Comparison of ENCODE assay signal across 24 mouse cellular contexts in the genomic region with DNA sequence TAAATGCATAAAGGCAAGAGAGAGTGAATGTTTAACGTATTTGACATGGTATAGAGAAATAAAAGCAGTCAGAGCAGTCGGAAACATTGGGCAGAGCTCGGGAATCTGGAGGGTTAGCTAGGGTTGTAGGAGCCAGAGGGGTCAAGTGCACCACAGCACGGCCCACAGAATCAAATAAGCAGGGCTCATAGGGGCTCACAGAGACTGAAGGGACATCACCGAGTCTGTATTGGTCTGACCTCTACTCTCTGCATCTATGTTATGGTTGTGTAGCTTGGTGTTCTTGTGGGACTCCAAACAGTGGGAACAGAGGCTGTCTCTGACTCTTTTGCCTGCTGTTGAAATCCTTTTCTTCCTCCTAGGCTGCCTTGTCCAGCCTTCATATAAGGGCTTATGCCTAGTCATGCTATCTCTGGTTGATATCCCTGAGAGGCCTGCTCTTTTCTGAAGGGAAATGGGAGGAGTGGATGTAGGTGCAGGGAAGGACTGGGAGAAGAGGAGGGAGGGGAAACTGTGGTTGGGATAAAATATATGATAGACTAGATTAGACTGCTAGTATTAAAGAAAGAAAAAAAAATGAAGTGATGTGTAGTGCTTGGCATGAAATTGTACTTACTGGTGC. TPM values are rescaled to one million over a fixed set of nuclear protein-coding genes. Genes with fewer than 3 reads are reported as not detected.
DNase-seq lines count a peak whose midpoint lies in the region; ATAC-seq and TF ChIP-seq lines count a peak whose summit lies in the region.
"Had no signal": no experiment of that assay in that cellular context is flagged by ENCODE, and none has a peak within 500 bp of the region (broad histone marks: within the 10 kb centered on the region; RNA-seq: fewer than 3 reads in every experiment).

No protein-coding gene starts in this region.

- no peak for DNase-seq in liver, embryonic 11.5 days (ENCODE audit: low spot score)
- no peak for DNase-seq in liver
- DNase-seq in liver, embryonic 14.5 days (ENCODE audit: low read depth in 3 of 3, low spot score in 3 of 3): peak in 2 of 3 experiments; percentile 7 to 10
- DNase-seq in B cell, adult 2 months: no peak
- no peak for DNase-seq in spleen, postnatal 10 days (ENCODE audit: low spot score in 2 of 2)
- no peak for DNase-seq in lung, postnatal 25 days (ENCODE audit: low spot score)
- DNase-seq: adrenal gland, adult 8-10 months; cerebellum, adult 9-10 months; cerebellum, postnatal 25 days; gastrocnemius, postnatal 36 days; heart, adult 18-20 months; heart, postnatal 14 days had no signal

- TF ChIP-seq EP300 in liver, embryonic 14.5 days (IDR thresholded peaks at IDR 0.05; ENCODE audit: low read depth): no peak

- WGBS in liver, embryonic 11.5 days: 80% methylated on average over 5 of the region's 5 CpGs
- WGBS in liver, embryonic 14.5 days (ENCODE audit: insufficient replicate concordance): 79% methylated on average over 5 of the region's 5 CpGs

- no peaks in the 10 kb centered on the region; the same call in 1 of the 2 replicates for H3K36me3 ChIP-seq in liver, embryonic 11.5 days (ENCODE audit: control insufficient read depth, insufficient read depth, low read length)
- peaks cover 5% of the 10 kb centered on the region for H3K36me3 ChIP-seq in liver, embryonic 14.5 days (replicated peaks; ENCODE audit: control insufficient read depth, insufficient read depth, low read depth)
- H3K36me3 ChIP-seq: embryonic facial prominence, embryonic 10.5 days; forebrain, embryonic 15.5 days; heart, embryonic 10.5 days had no signal

- peak; percentile 64 for ATAC-seq in liver, embryonic 11.5 days (replicated peaks; ENCODE audit: low FRiP score)
- ATAC-seq in erythroblast, adult 5-6 weeks (replicated peaks; ENCODE audit: low FRiP score, poor library complexity, severe bottlenecking): peak; percentile 80
- ATAC-seq in liver, embryonic 14.5 days (ENCODE audit: insufficient read depth): peak; percentile 79
- peak; percentile 15; the same call in 1 of the 2 replicates for ATAC-seq in megakaryocyte progenitor cell, adult 5-6 weeks (replicated peaks; ENCODE audit: poor library complexity)
- ATAC-seq: CD4-positive, CD25-positive, alpha-beta regulatory T cell, adult 4 months; forebrain, embryonic 15.5 days; intestine, embryonic 16.5 days had no signal

- no peak for TF ChIP-seq CTCF in liver, embryonic 14.5 days (IDR thresholded peaks at IDR 0.05; ENCODE audit: low read depth)

- no peaks in the 10 kb centered on the region for H3K9me3 ChIP-seq in liver, embryonic 11.5 days (ENCODE audit: control insufficient read depth, low read length)
- H3K9me3 ChIP-seq in liver, embryonic 14.5 days (ENCODE audit: control insufficient read depth, low read length): no peaks in the 10 kb centered on the region
- H3K9me3 ChIP-seq: embryonic facial prominence, embryonic 10.5 days; forebrain, embryonic 15.5 days; G1E; heart, embryonic 10.5 days had no signal

- H3K27ac ChIP-seq in liver, embryonic 11.5 days (ENCODE audit: low read depth, low read length): peak overlapping the region; percentile 53
- peak overlapping the region; percentile 39 for H3K27ac ChIP-seq in liver, embryonic 14.5 days
- H3K27ac ChIP-seq: embryonic facial prominence, embryonic 10.5 days; forebrain, embryonic 15.5 days; heart, embryonic 10.5 days; hindbrain, embryonic 14.5 days had no signal

- H3K4me1 ChIP-seq in liver, embryonic 11.5 days (replicated peaks; ENCODE audit: control insufficient read depth, insufficient read depth, low read length): peaks cover 11% of the 10 kb centered on the region
- peaks cover 15 to 18% of the 10 kb centered on the region in 2 experiments for H3K4me1 ChIP-seq in liver, embryonic 14.5 days (replicated peaks; ENCODE audit: control insufficient read depth in 2 of 2, insufficient read depth in 2 of 2, low read length in 1 of 2)
- H3K4me1 ChIP-seq: embryonic facial prominence, embryonic 10.5 days had no signal

- no peaks in the 10 kb centered on the region for H3K27me3 ChIP-seq in liver, embryonic 11.5 days (replicated peaks; ENCODE audit: control insufficient read depth, insufficient read depth, low read length)
- no peaks in the 10 kb centered on the region for H3K27me3 ChIP-seq in liver, embryonic 14.5 days (ENCODE audit: control insufficient read depth, insufficient read depth, low read length)
- H3K27me3 ChIP-seq: forebrain, embryonic 15.5 days had no signal

- peak overlapping the region; percentile 36; the same call in 1 of the 2 replicates for H3K4me2 ChIP-seq in liver, embryonic 11.5 days
- H3K4me2 ChIP-seq in liver, embryonic 14.5 days (ENCODE audit: low read depth): peak overlapping the region; percentile 16
- H3K4me2 ChIP-seq: forebrain, embryonic 15.5 days; hindbrain, embryonic 14.5 days had no signal

- H3K4me3 ChIP-seq in liver, embryonic 11.5 days (ENCODE audit: low read depth, low read length): no peak overlapping the region
- H3K4me3 ChIP-seq in liver, embryonic 14.5 days (ENCODE audit: insufficient read depth in 1 of 2, low read depth in 2 of 2, low read length in 2 of 2): no peak overlapping the region
- H3K4me3 ChIP-seq: embryonic facial prominence, embryonic 10.5 days; erythroblast, embryonic 14.5 days; forebrain, embryonic 15.5 days; heart, embryonic 10.5 days had no signal

- H3K9ac ChIP-seq in liver, embryonic 11.5 days (ENCODE audit: low read depth, low read length): no peak overlapping the region
- H3K9ac ChIP-seq in liver, embryonic 14.5 days (replicated peaks): peak overlapping the region; percentile 27
- H3K9ac ChIP-seq: forebrain, embryonic 15.5 days; hindbrain, embryonic 14.5 days had no signal

RNA-seq across cellular contexts. Expression of a gene that starts 43.4 kb away (rescaled TPM):
- polyA plus RNA-seq in liver, embryonic 11.5 days (2014; fragmentation: Nextera tagmentation; extraction: Ambion mirVana): 0.17 and 0.26 TPM in 2 replicates
- total RNA-seq in erythroblast, adult 5-6 weeks (2015; ENCODE audit: low replicate concordance): not detected in 2 replicates
- total RNA-seq in erythroblast, adult 5-6 weeks (2017; ENCODE audit: low replicate concordance): not detected in 2 replicates
- 0.02 and 0.09 TPM in 2 replicates for polyA plus RNA-seq in liver, embryonic 14.5 days (2012; rRNA removed)
- not detected in 2 replicates for polyA plus RNA-seq in liver, embryonic 14.5 days (2014; fragmentation: Nextera tagmentation; extraction: Ambion mirVana)
- 0.42 and 0.59 TPM in 2 replicates for total RNA-seq in megakaryocyte progenitor cell, adult 5-6 weeks (2015)
- not detected in 2 replicates for total RNA-seq in megakaryocyte progenitor cell, adult 5-6 weeks (2017)
- total RNA-seq: gastrocnemius, adult 8-10 months; gastrocnemius, postnatal 36 days; heart, adult 18-20 months; heart, postnatal 14 days had no signal
- polyA plus RNA-seq: CD4-positive, CD25-positive, alpha-beta regulatory T cell, adult 4 months; erythroblast, embryonic 14.5 days; heart, embryonic 14.5 days; intestine, embryonic 16.5 days had no signal

RNA-seq across cellular contexts. Expression of a gene that starts 47.9 kb away (rescaled TPM):
- 247 and 278 TPM in 2 replicates for polyA plus RNA-seq in liver, embryonic 11.5 days (2014; fragmentation: Nextera tagmentation; extraction: Ambion mirVana)
- 78.4 and 110 TPM in 2 replicates for total RNA-seq in erythroblast, adult 5-6 weeks (2015; ENCODE audit: low replicate concordance)
- 51.5 and 58.0 TPM in 2 replicates for total RNA-seq in erythroblast, adult 5-6 weeks (2017; ENCODE audit: low replicate concordance)
- polyA plus RNA-seq in liver, embryonic 14.5 days (2012; rRNA removed): 32.0 and 48.8 TPM in 2 replicates
- polyA plus RNA-seq in liver, embryonic 14.5 days (2014; fragmentation: Nextera tagmentation; extraction: Ambion mirVana): 131 and 134 TPM in 2 replicates
- total RNA-seq in megakaryocyte progenitor cell, adult 5-6 weeks (2015): 255 and 262 TPM in 2 replicates
- total RNA-seq in megakaryocyte progenitor cell, adult 5-6 weeks (2017): 194 and 207 TPM in 2 replicates

Comparison
In these comparisons a context has a peak if more than half of its experiments do, and no peak if none do; other contexts are left out.
1. DNase-seq: peak in liver, embryonic 14.5 days (2 of 3); none in liver, embryonic 11.5 days (single experiment), liver (single experiment), B cell, adult 2 months (0 of 2), spleen, postnatal 10 days (0 of 2) and lung, postnatal 25 days (single experiment).
2. ATAC-seq: peak in every context shown above with its lines; median percentile 80 in erythroblast, adult 5-6 weeks; 79 in liver, embryonic 14.5 days; 64 in liver, embryonic 11.5 days; 15 in megakaryocyte progenitor cell, adult 5-6 weeks.